Mouse (Mus musculus): ENCODE results near the gene Mapk13. TPM values are rescaled to one million over a fixed set of nuclear protein-coding genes. Genes with fewer than 3 reads are reported as not detected.

Mapk13 gene
- polyA plus RNA-seq, 1 experiment from 2014 or later: 57.2 TPM

- Histone ChIP-seq H3K4me3 (ENCODE audit: low read length) (no peak overlapping the region), H3K27me3 (ENCODE audit: insufficient read depth, low read length) (no peaks in the 10 kb centered on the region), H3K4me2 (replicated peaks; ENCODE audit: low read depth, low read length) (no peak overlapping the region), H3K9ac (replicated peaks; ENCODE audit: low read length) (no peak overlapping the region), H3K9me3 (ENCODE audit: low read length) (no peaks in the 10 kb centered on the region), H3K36me3 (ENCODE audit: insufficient read depth, low read length) (peaks cover 63% of the 10 kb centered on the region), H3K4me1 (ENCODE audit: insufficient read depth, low read length) (no peaks in the 10 kb centered on the region), H3K27ac (ENCODE audit: low read length) (no peak overlapping the region)
- no peak for ATAC-seq (ENCODE audit: low FRiP score, low TSS enrichment)
- WGBS: 86% methylated on average over 6 of the region's 6 CpGs
Measured at GRCm38 (mm10) chr17:28745773-28746172, 23.3 kb upstream of the Mapk13 start.

GRCm38 (mm10) chr17:28748001-28748400, 21.1 kb upstream of the Mapk13 start:
- Histone ChIP-seq H3K4me2 (replicated peaks; ENCODE audit: low read depth, low read length) (no peak overlapping the region), H3K4me1 (ENCODE audit: insufficient read depth, low read length) (no peaks in the 10 kb centered on the region), H3K27me3 (ENCODE audit: insufficient read depth, low read length) (no peaks in the 10 kb centered on the region), H3K27ac (ENCODE audit: low read length) (no peak overlapping the region), H3K36me3 (ENCODE audit: insufficient read depth, low read length) (peaks cover 42% of the 10 kb centered on the region), H3K9ac (replicated peaks; ENCODE audit: low read length) (no peak overlapping the region), H3K4me3 (ENCODE audit: low read length) (no peak overlapping the region), H3K9me3 (ENCODE audit: low read length) (no peaks in the 10 kb centered on the region)
- no peak for ATAC-seq (ENCODE audit: low FRiP score, low TSS enrichment)
- WGBS: 94% methylated on average over 4 of the region's 4 CpGs

GRCm38 (mm10) chr17:28750580-28750979, 18.5 kb upstream of the Mapk13 start:
- Histone ChIP-seq H3K4me1 (ENCODE audit: insufficient read depth, low read length) (no peaks in the 10 kb centered on the region), H3K9ac (replicated peaks; ENCODE audit: low read length) (no peak overlapping the region), H3K9me3 (ENCODE audit: low read length) (no peaks in the 10 kb centered on the region), H3K4me2 (replicated peaks; ENCODE audit: low read depth, low read length) (no peak overlapping the region), H3K27me3 (ENCODE audit: insufficient read depth, low read length) (no peaks in the 10 kb centered on the region), H3K36me3 (ENCODE audit: insufficient read depth, low read length) (peaks cover 19% of the 10 kb centered on the region), H3K27ac (ENCODE audit: low read length) (no peak overlapping the region), H3K4me3 (ENCODE audit: low read length) (no peak overlapping the region)
- 78% methylated on average over 6 of the region's 6 CpGs for WGBS
- ATAC-seq (ENCODE audit: low FRiP score, low TSS enrichment): no peak

GRCm38 (mm10) chr17:28756447-28756846, 12.7 kb upstream of the Mapk13 start:
- Histone ChIP-seq H3K9ac (replicated peaks; ENCODE audit: low read length) (no peak overlapping the region), H3K4me3 (ENCODE audit: low read length) (no peak overlapping the region), H3K9me3 (ENCODE audit: low read length) (no peaks in the 10 kb centered on the region), H3K4me2 (replicated peaks; ENCODE audit: low read depth, low read length) (no peak overlapping the region), H3K27me3 (ENCODE audit: insufficient read depth, low read length) (no peaks in the 10 kb centered on the region), H3K4me1 (ENCODE audit: insufficient read depth, low read length) (no peaks in the 10 kb centered on the region), H3K36me3 (ENCODE audit: insufficient read depth, low read length) (no peaks in the 10 kb centered on the region), H3K27ac (ENCODE audit: low read length) (no peak overlapping the region)
- 57% methylated on average over 5 of the region's 5 CpGs for WGBS
- ATAC-seq (ENCODE audit: low FRiP score, low TSS enrichment): no peak

- H3K4me3 ChIP-seq (ENCODE audit: low read length): no peak overlapping the region
- H3K4me2 ChIP-seq (replicated peaks; ENCODE audit: low read depth, low read length): no peak overlapping the region
- H3K9ac ChIP-seq (replicated peaks; ENCODE audit: low read length): no peak overlapping the region
- no peaks in the 10 kb centered on the region for H3K4me1 ChIP-seq (ENCODE audit: insufficient read depth, low read length)
- H3K27ac ChIP-seq (ENCODE audit: low read length): no peak overlapping the region
- no peaks in the 10 kb centered on the region for H3K36me3 ChIP-seq (ENCODE audit: insufficient read depth, low read length)
- no peaks in the 10 kb centered on the region for H3K27me3 ChIP-seq (ENCODE audit: insufficient read depth, low read length)
- 68% methylated on average over 2 of the region's 2 CpGs for WGBS
- no peak for ATAC-seq (ENCODE audit: low FRiP score, low TSS enrichment)
- no peaks in the 10 kb centered on the region for H3K9me3 ChIP-seq (ENCODE audit: low read length)
Measured at GRCm38 (mm10) chr17:28757470-28757869, 11.6 kb upstream of the Mapk13 start.

- H3K4me3 ChIP-seq (ENCODE audit: low read length): no peak overlapping the region
- H3K9ac ChIP-seq (replicated peaks; ENCODE audit: low read length): no peak overlapping the region
- WGBS: 54% methylated on average over 8 of the region's 8 CpGs
- H3K4me2 ChIP-seq (replicated peaks; ENCODE audit: low read depth, low read length): no peak overlapping the region
- H3K36me3 ChIP-seq (ENCODE audit: insufficient read depth, low read length): no peaks in the 10 kb centered on the region
- ATAC-seq (ENCODE audit: low FRiP score, low TSS enrichment): no peak
- no peaks in the 10 kb centered on the region for H3K27me3 ChIP-seq (ENCODE audit: insufficient read depth, low read length)
- no peaks in the 10 kb centered on the region for H3K4me1 ChIP-seq (ENCODE audit: insufficient read depth, low read length)
- H3K9me3 ChIP-seq (ENCODE audit: low read length): no peaks in the 10 kb centered on the region
- no peak overlapping the region for H3K27ac ChIP-seq (ENCODE audit: low read length)
Measured at GRCm38 (mm10) chr17:28760736-28761312, 8.3 kb upstream of the Mapk13 start.

- ATAC-seq (ENCODE audit: low FRiP score, low TSS enrichment): no peak; the same call in 1 of the 2 replicates
- WGBS: 12% methylated on average over 3 of the region's 3 CpGs
Measured at GRCm38 (mm10) chr17:28761871-28762270, 7.2 kb upstream of the Mapk13 start.

GRCm38 (mm10) chr17:28766203-28766602, 2.9 kb upstream of the Mapk13 start:
- Histone ChIP-seq H3K4me1 (ENCODE audit: insufficient read depth, low read length) (peaks cover 10% of the 10 kb centered on the region), H3K36me3 (ENCODE audit: insufficient read depth, low read length) (no peaks in the 10 kb centered on the region), H3K9me3 (ENCODE audit: low read length) (no peaks in the 10 kb centered on the region), H3K9ac (replicated peaks; ENCODE audit: low read length) (no peak overlapping the region), H3K4me3 (ENCODE audit: low read length) (no peak overlapping the region), H3K27ac (ENCODE audit: low read length) (no peak overlapping the region), H3K27me3 (ENCODE audit: insufficient read depth, low read length) (peaks cover 9% of the 10 kb centered on the region), H3K4me2 (replicated peaks; ENCODE audit: low read depth, low read length) (no peak overlapping the region)
- ATAC-seq (ENCODE audit: low FRiP score, low TSS enrichment): no peak
- WGBS: 41% methylated on average over 3 of the region's 3 CpGs

More at GRCm38 (mm10) chr17:28761871-28762270, 7.2 kb upstream of the Mapk13 start:
- H3K4me3 ChIP-seq (ENCODE audit: low read length): no peak overlapping the region
- no peak overlapping the region for H3K27ac ChIP-seq (ENCODE audit: low read length)
- H3K27me3 ChIP-seq (ENCODE audit: insufficient read depth, low read length): no peaks in the 10 kb centered on the region
- H3K4me1 ChIP-seq (ENCODE audit: insufficient read depth, low read length): no peaks in the 10 kb centered on the region
- H3K9me3 ChIP-seq (ENCODE audit: low read length): no peaks in the 10 kb centered on the region
- no peak overlapping the region for H3K9ac ChIP-seq (replicated peaks; ENCODE audit: low read length)
- H3K36me3 ChIP-seq (ENCODE audit: insufficient read depth, low read length): no peaks in the 10 kb centered on the region
- H3K4me2 ChIP-seq (replicated peaks; ENCODE audit: low read depth, low read length): no peak overlapping the region

GRCm38 (mm10) chr17:28766781-28767515, 2.1 kb upstream of the Mapk13 start:
- 71% methylated on average over 11 of the region's 11 CpGs for WGBS
- no peak overlapping the region for H3K9ac ChIP-seq (replicated peaks; ENCODE audit: low read length)
- H3K4me2 ChIP-seq (replicated peaks; ENCODE audit: low read depth, low read length): no peak overlapping the region
- no peak overlapping the region for H3K4me3 ChIP-seq (ENCODE audit: low read length)
- no peak for ATAC-seq (ENCODE audit: low FRiP score, low TSS enrichment)
- peaks cover 9% of the 10 kb centered on the region for H3K27me3 ChIP-seq (ENCODE audit: insufficient read depth, low read length)
- H3K27ac ChIP-seq (ENCODE audit: low read length): no peak overlapping the region
- no peaks in the 10 kb centered on the region for H3K9me3 ChIP-seq (ENCODE audit: low read length)
- peaks cover 10% of the 10 kb centered on the region for H3K4me1 ChIP-seq (ENCODE audit: insufficient read depth, low read length)
- no peaks in the 10 kb centered on the region for H3K36me3 ChIP-seq (ENCODE audit: insufficient read depth, low read length)

- Histone ChIP-seq H3K36me3 (ENCODE audit: insufficient read depth, low read length) (no peaks in the 10 kb centered on the region), H3K4me3 (ENCODE audit: low read length) (peak overlapping the region; percentile 51), H3K4me2 (replicated peaks; ENCODE audit: low read depth, low read length) (peak overlapping the region; percentile 87), H3K4me1 (ENCODE audit: insufficient read depth, low read length) (peaks cover 10% of the 10 kb centered on the region), H3K9me3 (ENCODE audit: low read length) (no peaks in the 10 kb centered on the region), H3K9ac (replicated peaks; ENCODE audit: low read length) (peak overlapping the region; percentile 70), H3K27me3 (ENCODE audit: insufficient read depth, low read length) (peaks cover 9% of the 10 kb centered on the region), H3K27ac (ENCODE audit: low read length) (no peak overlapping the region)
- peak; percentile 68; the same call in 1 of the 2 replicates for ATAC-seq (ENCODE audit: low FRiP score, low TSS enrichment)
- 3% methylated on average over 24 of the region's 24 CpGs for WGBS
Measured at GRCm38 (mm10) chr17:28769875-28770421, 851 bp downstream of the Mapk13 start.
